17 mouse cellular contexts compared by ENCODE assay signal in the genomic region with DNA sequence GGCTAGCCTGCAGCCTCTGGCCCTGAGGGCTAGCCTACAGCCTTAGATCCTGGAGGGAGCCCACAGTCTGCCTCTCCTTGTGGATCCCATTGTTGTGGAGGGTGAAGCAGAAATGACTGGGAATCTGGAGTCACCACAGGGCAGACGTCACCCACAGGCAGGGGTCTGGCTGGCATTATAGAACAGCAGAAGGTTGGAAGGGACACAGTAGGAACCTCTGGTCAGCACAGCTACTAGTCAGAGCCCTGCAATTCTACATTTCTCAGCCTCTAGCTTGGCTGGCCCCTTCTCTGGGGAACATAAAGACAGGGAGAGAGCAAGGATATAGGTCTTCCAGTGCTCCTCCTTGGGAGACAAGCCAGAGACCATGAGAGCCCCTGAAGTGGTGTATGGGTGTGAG.
"Had no signal": no experiment of that assay in that cellular context is flagged by ENCODE, and none has a peak within 500 bp of the region (broad histone marks: within the 10 kb centered on the region; RNA-seq: fewer than 3 reads in every experiment).

No protein-coding gene starts in this region.

- H3K27ac ChIP-seq: midbrain, embryonic 12.5 days; neural tube, embryonic 13.5 days; neural tube, embryonic 15.5 days had no signal

- H3K4me3 ChIP-seq: midbrain, embryonic 12.5 days; myocyte; neural tube, embryonic 13.5 days; neural tube, embryonic 15.5 days had no signal

- DNase-seq: lung, adult 18-20 months; lung, embryonic 14.5 days; lung, postnatal 10 days; lung, postnatal 4 days; midbrain, embryonic 14.5 days; retina, postnatal 1 day; right cerebral cortex, adult 18-20 months; right cerebral cortex, postnatal 25 days; right cerebral cortex, postnatal 4 days; spleen, adult 18-20 months; thymus, adult 18-20 months; thymus, postnatal 14 days; thymus, postnatal 36 days had no signal

- H3K36me3 ChIP-seq: midbrain, embryonic 12.5 days; neural tube, embryonic 13.5 days; neural tube, embryonic 15.5 days had no signal

- H3K4me2 ChIP-seq: lung, embryonic 14.5 days; midbrain, embryonic 12.5 days; neural tube, embryonic 13.5 days; neural tube, embryonic 15.5 days had no signal

- H3K9me3 ChIP-seq: midbrain, embryonic 12.5 days; neural tube, embryonic 13.5 days; neural tube, embryonic 15.5 days had no signal

- H3K9ac ChIP-seq: lung, embryonic 14.5 days; midbrain, embryonic 12.5 days; neural tube, embryonic 13.5 days; neural tube, embryonic 15.5 days had no signal
